Mouse (Mus musculus): ENCODE results near the gene Clec16a.

Gene Clec16a

GRCm38 (mm10) chr16:10642857-10643633 is 97.9 kb downstream of the Clec16a start:
- DNase-seq (ENCODE audit: low spot score), result peak; percentile 15

- no peak for DNase-seq (ENCODE audit: low spot score)
These were observed 99.1 kb downstream of the Clec16a start for GRCm38 (mm10) chr16:10644238-10644637.

GRCm38 (mm10) chr16:10644731-10645130 is 99.6 kb downstream of the Clec16a start:
- DNase-seq (ENCODE audit: low spot score), result no peak

GRCm38 (mm10) chr16:10651804-10652203 is 106.7 kb downstream of the Clec16a start:
- no peak for DNase-seq (ENCODE audit: low spot score)

- DNase-seq (ENCODE audit: low spot score), result no peak
These were observed 107.8 kb downstream of the Clec16a start for GRCm38 (mm10) chr16:10652935-10653334.

GRCm38 (mm10) chr16:10655236-10655635 is 110.1 kb downstream of the Clec16a start:
- no peak for DNase-seq (ENCODE audit: low spot score)

- DNase-seq (ENCODE audit: low spot score), result no peak
These were observed 110.8 kb downstream of the Clec16a start for GRCm38 (mm10) chr16:10655926-10656325.

- no peak for DNase-seq (ENCODE audit: low spot score)
These were observed 111.3 kb downstream of the Clec16a start for GRCm38 (mm10) chr16:10656461-10656860.

GRCm38 (mm10) chr16:10656939-10657338 is 111.8 kb downstream of the Clec16a start:
- DNase-seq (ENCODE audit: low spot score), result no peak

- DNase-seq (ENCODE audit: low spot score), result no peak
These were observed 114.1 kb downstream of the Clec16a start for GRCm38 (mm10) chr16:10659211-10659610.

GRCm38 (mm10) chr16:10660526-10660925 is 115.4 kb downstream of the Clec16a start:
- no peak for DNase-seq (ENCODE audit: low spot score)

- DNase-seq (ENCODE audit: low spot score), result no peak
These were observed 116.2 kb downstream of the Clec16a start for GRCm38 (mm10) chr16:10661385-10661784.

- no peak for DNase-seq (ENCODE audit: low spot score)
These were observed 119.0 kb downstream of the Clec16a start for GRCm38 (mm10) chr16:10663890-10664731.

GRCm38 (mm10) chr16:10664921-10665894 is 120.1 kb downstream of the Clec16a start:
- no peak for DNase-seq (ENCODE audit: low spot score)

GRCm38 (mm10) chr16:10666766-10667165 is 121.6 kb downstream of the Clec16a start:
- DNase-seq (ENCODE audit: low spot score), result no peak

- DNase-seq (ENCODE audit: low spot score), result no peak
These were observed 123.3 kb downstream of the Clec16a start for GRCm38 (mm10) chr16:10668453-10668852.

GRCm38 (mm10) chr16:10668991-10669703 is 124.0 kb downstream of the Clec16a start:
- DNase-seq (ENCODE audit: low spot score), result no peak

- DNase-seq (ENCODE audit: low spot score), result no peak
These were observed 124.8 kb downstream of the Clec16a start for GRCm38 (mm10) chr16:10669936-10670335.

GRCm38 (mm10) chr16:10672490-10672889 is 127.4 kb downstream of the Clec16a start:
- no peak for DNase-seq (ENCODE audit: low spot score)

GRCm38 (mm10) chr16:10674020-10674419 is 128.9 kb downstream of the Clec16a start:
- no peak for DNase-seq (ENCODE audit: low spot score)

GRCm38 (mm10) chr16:10674957-10675356 is 129.8 kb downstream of the Clec16a start:
- no peak for DNase-seq (ENCODE audit: low spot score)
